Mouse (Mus musculus): ENCODE data around the gene Gfy.

Gfy gene

GRCm38 (mm10) chr7:45193406-45193805, 14.0 kb upstream of the Gfy start:
- no peak for DNase-seq (ENCODE audit: low read depth)

GRCm38 (mm10) chr7:45192585-45193310, 13.4 kb upstream of the Gfy start:
- no peak for DNase-seq (ENCODE audit: low read depth)

DNA sequence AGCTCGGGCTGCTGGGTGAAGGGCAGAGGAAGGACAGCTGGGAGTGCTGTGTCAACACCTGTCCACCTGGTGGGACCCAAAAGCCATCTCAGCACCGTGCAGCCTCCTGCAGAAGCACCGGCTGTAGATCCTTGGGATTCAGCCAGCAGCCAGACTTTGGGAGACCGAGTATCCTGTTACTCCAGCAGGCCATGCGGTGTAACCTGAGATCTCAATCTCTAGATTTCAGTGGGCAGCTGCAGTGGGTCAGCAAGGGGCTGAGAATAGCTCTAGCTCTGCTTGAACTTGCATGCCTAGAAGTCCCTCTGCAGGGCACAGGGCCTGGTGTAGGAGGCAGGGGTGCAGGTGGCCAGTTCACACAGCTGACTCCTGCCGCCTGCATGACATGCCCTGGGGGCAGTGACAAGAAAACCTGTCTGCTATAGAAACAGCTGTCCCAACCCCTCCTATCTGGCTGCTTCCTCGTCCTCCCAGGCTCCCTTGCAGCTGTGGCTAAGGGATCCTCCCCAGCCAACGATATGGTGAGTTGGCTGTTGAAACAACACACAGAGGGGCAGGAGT, 12.5 kb upstream of the Gfy start:
- no peak for DNase-seq (ENCODE audit: low read depth)

- no peak for DNase-seq (ENCODE audit: low read depth)
Observed at GRCm38 (mm10) chr7:45191161-45191560, 11.8 kb upstream of the Gfy start.

GRCm38 (mm10) chr7:45190186-45190585, 10.8 kb upstream of the Gfy start:
- no peak for DNase-seq (ENCODE audit: low read depth)

- no peak for DNase-seq (ENCODE audit: low read depth)
Observed at GRCm38 (mm10) chr7:45189600-45189999, 10.2 kb upstream of the Gfy start.

- DNase-seq (ENCODE audit: low read depth): no peak
Observed at GRCm38 (mm10) chr7:45185921-45186320, 6.6 kb upstream of the Gfy start.

- DNase-seq (ENCODE audit: low read depth): no peak
Observed at GRCm38 (mm10) chr7:45183672-45184071, 4.3 kb upstream of the Gfy start.

DNA sequence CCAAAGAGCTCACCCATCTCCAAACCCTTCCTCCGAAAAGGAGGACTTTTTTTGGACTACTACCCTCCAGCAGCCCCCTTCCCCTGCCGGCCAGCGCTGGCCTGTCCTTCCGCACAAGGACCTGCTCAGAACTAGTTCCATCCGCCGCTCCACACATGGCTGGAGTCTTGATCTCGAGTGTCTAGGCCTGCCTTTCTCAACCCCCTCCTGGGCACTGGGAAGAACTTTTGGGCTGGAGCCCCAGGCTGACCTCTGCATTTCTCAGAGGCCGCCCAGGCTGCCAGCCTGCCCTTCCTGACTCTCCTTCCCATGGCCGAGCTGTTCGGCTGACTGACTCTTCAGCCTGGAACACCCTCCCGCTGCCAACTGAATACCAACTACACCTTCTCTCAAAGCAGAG, 3.2 kb upstream of the Gfy start:
- no peak for DNase-seq (ENCODE audit: low read depth)

- peak; percentile 84 for DNase-seq (ENCODE audit: low read depth)
Observed at GRCm38 (mm10) chr7:45182199-45182601, 2.8 kb upstream of the Gfy start.

DNA sequence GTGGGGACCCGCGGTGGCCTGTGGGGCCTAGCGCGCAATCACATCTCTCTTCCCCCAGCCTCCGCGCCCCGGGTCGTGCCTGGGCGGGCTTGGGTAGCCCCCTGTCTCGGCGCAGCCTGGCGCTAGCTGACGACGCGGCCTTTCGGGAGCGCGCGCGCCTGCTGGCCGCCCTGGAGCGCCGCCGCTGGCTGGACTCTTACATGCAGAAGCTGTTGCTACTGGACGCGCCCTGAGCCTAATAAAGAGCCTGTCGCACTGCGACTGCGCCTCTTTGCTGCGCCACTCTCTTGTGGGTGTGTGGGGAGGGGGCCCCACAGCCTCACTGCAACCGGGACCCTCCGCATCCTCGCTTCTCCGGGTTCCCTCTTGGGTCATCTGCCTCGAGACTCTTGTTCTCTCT, 2.2 kb upstream of the Gfy start:
- DNase-seq (ENCODE audit: low read depth): no peak

DNA sequence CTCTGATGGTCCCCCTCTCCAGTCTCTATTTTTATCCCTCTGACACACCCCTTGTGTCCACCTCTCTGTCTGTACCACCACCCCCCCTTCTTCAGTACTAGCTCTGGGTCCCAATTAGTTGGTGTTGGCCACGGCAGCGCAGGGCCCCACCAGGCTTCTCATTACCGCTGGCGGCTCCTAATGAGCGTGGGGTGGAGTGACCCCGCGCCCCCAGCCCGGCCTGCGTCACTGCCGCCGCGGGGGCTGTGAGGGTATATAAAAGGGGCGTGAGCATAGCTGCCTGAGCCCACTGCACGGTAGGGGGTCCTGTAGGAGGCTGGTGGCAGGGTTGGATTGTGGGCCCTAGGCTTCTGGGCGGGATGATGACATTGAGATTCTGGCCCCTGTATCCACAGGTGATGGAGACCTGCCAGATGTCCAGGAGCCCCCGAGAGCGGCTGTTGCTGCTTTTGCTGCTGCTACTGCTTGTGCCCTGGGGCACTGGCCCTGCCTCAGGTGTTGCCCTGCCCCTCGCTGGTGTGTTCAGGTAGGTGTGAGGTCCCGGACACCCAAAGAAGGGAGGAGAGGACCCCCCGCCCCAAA, 1.6 kb upstream of the Gfy start, which contains the start of gene Pth2:
Gene Pth2, plus strand, starts transcription at position 100 of the 582 bp plus-strand sequence.
- no peak for DNase-seq (ENCODE audit: low read depth)

DNA sequence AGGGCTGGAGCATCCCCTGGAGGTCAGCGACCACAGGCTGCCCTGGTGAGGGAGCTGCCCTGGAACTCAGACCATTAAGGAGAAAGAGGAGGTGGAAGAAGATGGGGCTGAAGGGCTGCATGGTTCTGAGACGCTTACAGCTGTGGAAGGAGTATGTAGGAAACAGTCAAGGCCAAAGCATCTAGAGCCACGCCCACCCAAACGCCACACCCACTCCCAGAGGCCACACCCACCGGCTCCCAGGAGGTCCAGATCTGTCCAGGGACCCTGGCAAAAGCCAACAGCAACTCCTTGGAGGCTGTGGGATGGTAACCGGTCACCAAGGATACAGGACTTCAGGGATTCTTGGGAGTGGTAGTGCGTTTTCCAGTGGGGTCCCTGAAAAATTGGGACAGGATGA, 819 bp downstream of the Gfy start:
- DNase-seq (ENCODE audit: low read depth): no peak

DNA sequence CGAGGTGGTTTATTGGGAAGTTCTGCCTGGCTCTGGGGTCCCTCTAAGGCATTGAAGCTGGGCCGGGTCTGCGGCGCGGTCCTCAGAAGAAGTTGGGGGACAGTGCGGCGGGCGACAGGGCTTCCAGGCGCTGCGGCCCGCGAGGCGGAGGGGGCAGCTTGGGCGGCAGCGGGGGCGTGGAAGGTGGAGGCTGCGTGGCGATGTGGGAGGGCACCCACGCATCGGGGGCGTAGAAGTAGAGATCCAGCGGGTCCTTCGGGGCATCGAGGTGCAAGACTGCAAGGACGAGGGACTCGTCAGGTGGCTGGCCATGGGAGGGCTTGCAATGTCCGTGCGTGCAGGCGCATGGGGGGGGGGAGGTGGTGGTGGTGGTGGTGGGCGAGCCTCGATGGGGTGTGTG, 3.0 kb downstream of the Gfy start:
- no peak for DNase-seq (ENCODE audit: low read depth)

GRCm38 (mm10) chr7:45175929-45176328, 3.4 kb downstream of the Gfy start:
- no peak for DNase-seq (ENCODE audit: low read depth)

- DNase-seq (ENCODE audit: low read depth): no peak
Observed at GRCm38 (mm10) chr7:45175398-45175797, 4.0 kb downstream of the Gfy start.

DNA sequence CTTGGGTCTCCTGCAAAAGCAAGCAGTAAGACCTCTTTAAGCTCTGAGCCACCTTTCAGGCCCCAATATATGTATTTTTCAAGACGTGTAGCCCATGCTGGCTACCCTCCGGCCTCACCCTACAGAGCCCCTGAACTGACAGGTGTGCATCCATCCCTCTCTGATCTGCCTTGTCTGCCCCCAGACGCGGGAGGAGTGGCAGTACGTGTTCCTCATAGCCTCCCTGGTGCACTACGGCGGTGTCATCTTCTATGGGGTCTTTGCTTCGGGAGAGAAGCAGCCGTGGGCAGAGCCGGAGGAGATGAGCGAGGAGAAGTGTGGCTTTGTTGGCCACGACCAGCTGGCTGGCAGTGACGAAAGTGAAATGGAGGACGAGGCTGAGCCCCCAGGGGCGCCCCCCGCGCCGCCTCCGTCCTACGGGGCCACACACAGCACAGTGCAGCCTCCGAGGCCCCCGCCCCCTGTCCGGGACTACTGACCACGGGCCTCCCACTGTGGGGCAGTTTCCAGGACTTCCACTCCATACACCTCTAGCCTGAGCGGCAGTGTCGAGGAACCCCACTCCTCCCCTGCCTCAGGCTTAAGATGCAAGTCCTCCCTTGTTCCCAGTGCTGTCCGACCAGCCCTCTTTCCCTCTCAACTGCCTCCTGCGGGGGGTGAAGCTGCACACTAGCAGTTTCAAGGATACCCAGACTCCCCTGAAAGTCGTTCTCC, 4.6 kb downstream of the Gfy start:
- peak; percentile 30 for DNase-seq (ENCODE audit: low read depth)

- peak; percentile 73 for DNase-seq (ENCODE audit: low read depth)
Observed at GRCm38 (mm10) chr7:45173772-45174171, 5.6 kb downstream of the Gfy start.

GRCm38 (mm10) chr7:45172974-45173373, 6.4 kb downstream of the Gfy start:
- peak; percentile 69 for DNase-seq (ENCODE audit: low read depth)

GRCm38 (mm10) chr7:45169495-45169894, 9.9 kb downstream of the Gfy start:
- no peak for DNase-seq (ENCODE audit: low read depth)

DNA sequence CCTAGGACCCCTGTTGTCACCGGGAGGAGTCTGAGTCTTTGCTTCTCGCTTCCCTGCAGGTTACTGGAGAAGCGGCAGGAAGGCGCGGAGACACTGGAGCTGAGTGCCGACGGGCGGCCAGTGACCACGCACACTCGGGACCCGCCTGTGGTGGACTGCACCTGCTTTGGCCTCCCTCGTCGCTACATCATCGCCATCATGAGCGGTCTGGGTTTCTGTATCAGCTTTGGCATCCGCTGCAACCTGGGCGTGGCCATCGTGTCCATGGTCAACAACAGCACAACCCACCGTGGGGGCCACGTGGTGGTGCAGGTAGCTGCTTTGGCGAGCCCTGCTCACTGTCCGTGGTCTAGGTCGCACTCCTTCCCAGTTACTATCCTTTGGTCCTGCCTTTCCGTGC, 10.7 kb downstream of the Gfy start:
- no peak for DNase-seq (ENCODE audit: low read depth)

GRCm38 (mm10) chr7:45167761-45168445, 11.5 kb downstream of the Gfy start:
- no peak for DNase-seq (ENCODE audit: low read depth)
